In the genomic region with DNA sequence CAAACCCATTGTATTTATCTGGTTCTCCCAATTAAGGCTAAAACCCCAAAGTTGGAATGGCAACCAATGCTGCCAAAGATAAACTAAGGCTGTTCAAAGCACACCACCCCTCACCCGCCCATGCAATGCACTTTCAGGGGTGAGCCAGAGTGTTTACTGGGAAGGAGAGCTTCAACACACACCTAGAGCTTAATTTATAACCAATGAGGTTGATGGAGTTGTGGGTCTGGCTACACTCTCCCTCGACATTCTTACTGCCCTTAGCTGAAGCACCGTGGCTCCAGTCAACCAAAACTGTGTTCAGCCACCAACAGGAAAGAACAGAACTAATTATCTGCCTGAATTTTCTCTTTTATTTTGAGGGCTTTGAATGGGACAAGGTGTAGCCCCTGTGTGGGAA, we compare ENCODE assay signal across 18 mouse cellular contexts.
"Had no signal": no experiment of that assay in that cellular context is flagged by ENCODE, and none has a peak within 500 bp of the region (broad histone marks: within the 10 kb centered on the region; RNA-seq: fewer than 3 reads in every experiment).

No protein-coding gene starts in this region.

- H3K9ac ChIP-seq: lung, embryonic 15.5 days; midbrain, embryonic 13.5 days; neural tube, embryonic 13.5 days; neural tube, embryonic 15.5 days had no signal

- H3K9me3 ChIP-seq: lung, embryonic 15.5 days; midbrain, embryonic 13.5 days; neural tube, embryonic 13.5 days; neural tube, embryonic 15.5 days had no signal

- DNase-seq: lung, adult 2 months; lung, postnatal 14 days; lung, postnatal 36 days; right cerebral cortex, adult 18-20 months; right cerebral cortex, postnatal 25 days; right cerebral cortex, postnatal 4 days; spleen, adult 18-20 months; thymus, adult 18-20 months; thymus, postnatal 36 days had no signal

- H3K27me3 ChIP-seq: lung, embryonic 15.5 days; megakaryocyte, embryonic 14.5 days; midbrain, embryonic 13.5 days; neural tube, embryonic 13.5 days had no signal

- H3K27ac ChIP-seq: lung, embryonic 15.5 days; macrophage; midbrain, embryonic 13.5 days; neural tube, embryonic 13.5 days; neural tube, embryonic 15.5 days had no signal

- H3K4me2 ChIP-seq: lung, embryonic 15.5 days; midbrain, embryonic 11.5 days; midbrain, embryonic 13.5 days; neural tube, embryonic 13.5 days; neural tube, embryonic 15.5 days had no signal

- ATAC-seq: lung, postnatal 0 days had no signal

- H3K36me3 ChIP-seq: lung, embryonic 15.5 days; midbrain, embryonic 13.5 days; neural tube, embryonic 13.5 days; neural tube, embryonic 15.5 days had no signal

- H3K4me1 ChIP-seq: megakaryocyte, embryonic 14.5 days had no signal

- H3K4me3 ChIP-seq: lung, embryonic 15.5 days; megakaryocyte, embryonic 14.5 days; midbrain, embryonic 13.5 days; myocyte; neural tube, embryonic 13.5 days; neural tube, embryonic 15.5 days had no signal
